Mouse (Mus musculus) heart, embryonic 12.5 days (tissue): Measurements from ENCODE around the gene Rab5a. TPM values are rescaled to one million over a fixed set of nuclear protein-coding genes. Genes with fewer than 3 reads are reported as not detected.
A peak's percentile ranks its signal among the peaks of the same experiment; 100 is the strongest.

Experiments used
- ATAC-seq: fragments of 200-750 bp; cut with Nextera tagmentation; 2 replicates; pipeline ENCODE4 v1.8.0; 2017; ENCODE audit warnings: moderate TSS enrichment, moderate library complexity; ENCODE audit not compliant: insufficient number of reproducible peaks, low FRiP score
- H3K27ac ChIP-seq: fragments of 300-500 bp; sonication (generic); 2 replicates; pipeline ENCODE4 v1.5.1; 2016; ENCODE audit warnings: mild to moderate bottlenecking, moderate library complexity; ENCODE audit not compliant: poor library complexity, severe bottlenecking
- H3K27me3 ChIP-seq: fragments of 300-500 bp; sonication (generic); replicated peaks from 2 replicates; pipeline ENCODE4 v1.6.1; 2016; ENCODE audit warnings: mild to moderate bottlenecking, moderate library complexity
- H3K36me3 ChIP-seq: fragments of 300-500 bp; sonication (generic); 2 replicates; pipeline ENCODE4 v1.6.1; 2016; ENCODE audit warnings: mild to moderate bottlenecking, moderate library complexity
- H3K4me1 ChIP-seq: fragments of 300-500 bp; sonication (generic); replicated peaks from 2 replicates; pipeline ENCODE4 v1.6.1; 2016; ENCODE audit warnings: mild to moderate bottlenecking
- H3K4me2 ChIP-seq: fragments of 300-500 bp; sonication (generic); 2 replicates; pipeline ENCODE4 v1.6.1; 2016; ENCODE audit warnings: mild to moderate bottlenecking, moderate library complexity
- H3K4me3 ChIP-seq: fragments of 300-500 bp; sonication (generic); 2 replicates; pipeline ENCODE4 v1.5.1; 2016; ENCODE audit warnings: mild to moderate bottlenecking
- H3K9ac ChIP-seq: fragments of 300-500 bp; sonication (generic); 2 replicates; pipeline ENCODE4 v1.6.1; 2016; ENCODE audit warnings: mild to moderate bottlenecking, moderate library complexity
- H3K9me3 ChIP-seq: fragments of 300-500 bp; sonication (generic); replicated peaks from 2 replicates; pipeline ENCODE4 v1.6.1; 2016; ENCODE audit warnings: mild to moderate bottlenecking, moderate library complexity
- WGBS: fragments of 180-500 bp; shearing (Covaris S2); methylation state at CpG from one replicate; pipeline ENCODE4 v1.1.7; 2016; 5-methylcytosine and 5-hydroxymethylcytosine counted together
- polyA plus RNA-seq: library from polyadenylated mRNA; unstranded; fragments of >200 nt; fragmentation: Nextera tagmentation; extraction: Ambion mirVana; gene quantifications from 2 replicates; pipeline ENCODE4 v1.2.1, GENCODE M21; 2016

Gene Rab5a
- 90.9 and 99.0 TPM in 2 replicates for polyA plus RNA-seq

- H3K9ac ChIP-seq, result peak within 1 kb of the TSS; percentile 91
- peak within 1 kb of the TSS; percentile 96 for H3K27ac ChIP-seq
- H3K4me2 ChIP-seq, result peak within 1 kb of the TSS; percentile 77
- WGBS, result under 1% methylated on average over 77 of the region's 82 CpGs
- no peaks in the 10 kb centered on the region for H3K9me3 ChIP-seq
- no peaks in the 10 kb centered on the region for H3K27me3 ChIP-seq
- peak within 1 kb of the TSS; percentile 81 for H3K4me3 ChIP-seq
- ATAC-seq, result peak; percentile 95
- peaks cover 16% of the 10 kb centered on the region for H3K4me1 ChIP-seq
- H3K36me3 ChIP-seq, result no peaks in the 10 kb centered on the region
Measured at GRCm38 (mm10) chr17:53478858-53479603, at the start of gene Rab5a. Rab5a (plus strand) TSS chr17:53479234.

GRCm38 (mm10) chr17:53456152-53456551 lies 22.9 kb upstream of the Rab5a start:
- 71% methylated on average over 2 of the region's 2 CpGs for WGBS

GRCm38 (mm10) chr17:53456742-53457141 lies 22.3 kb upstream of the Rab5a start:
- no peaks in the 10 kb centered on the region for H3K4me1 ChIP-seq
- 0 out of 2 replicates have a peak, but pooled peaks cover 2% of the 10 kb centered on the region for H3K9me3 ChIP-seq
- H3K27ac ChIP-seq, result no peak overlapping the region
- H3K9ac ChIP-seq, result no peak overlapping the region
- no peak overlapping the region for H3K4me2 ChIP-seq
- no peaks in the 10 kb centered on the region for H3K27me3 ChIP-seq
- no peak overlapping the region for H3K4me3 ChIP-seq
- 34% methylated on average over 1 of the region's 1 CpGs for WGBS
- ATAC-seq, result no peak
- no peaks in the 10 kb centered on the region for H3K36me3 ChIP-seq

More at GRCm38 (mm10) chr17:53456152-53456551, 22.9 kb upstream of the Rab5a start:
- ATAC-seq, result no peak
- Histone ChIP-seq H3K27ac (no peak overlapping the region), H3K9me3 (0 out of 2 replicates have a peak, but pooled peaks cover 2% of the 10 kb centered on the region), H3K36me3 (no peaks in the 10 kb centered on the region), H3K27me3 (no peaks in the 10 kb centered on the region), H3K4me3 (no peak overlapping the region), H3K4me1 (no peaks in the 10 kb centered on the region), H3K9ac (no peak overlapping the region), H3K4me2 (no peak overlapping the region)

- Histone ChIP-seq H3K4me2 (peak within 1 kb of the TSS; percentile 85), H3K4me3 (peak within 1 kb of the TSS; percentile 59), H3K9me3 (no peaks in the 10 kb centered on the region), H3K27me3 (no peaks in the 10 kb centered on the region), H3K27ac (no peak within 1 kb of the TSS), H3K9ac (peak within 1 kb of the TSS; percentile 61), H3K4me1 (peaks cover 5% of the 10 kb centered on the region), H3K36me3 (no peaks in the 10 kb centered on the region)
- 18% methylated on average over 26 of the region's 26 CpGs for WGBS
- peak; percentile 89 for ATAC-seq
Measured at GRCm38 (mm10) chr17:53462603-53463495, 16.2 kb upstream of the Rab5a start, which contains the start of gene Efhb. Efhb (minus strand) TSS chr17:53463321.

GRCm38 (mm10) chr17:53463496-53463840 lies 15.6 kb upstream of the Rab5a start:
- peak overlapping the region; percentile 85 for H3K4me2 ChIP-seq
- no peaks in the 10 kb centered on the region for H3K9me3 ChIP-seq
- WGBS, result 23% methylated on average over 8 of the region's 9 CpGs
- H3K27ac ChIP-seq, result no peak overlapping the region
- no peaks in the 10 kb centered on the region for H3K36me3 ChIP-seq
- H3K9ac ChIP-seq, result peak overlapping the region; percentile 61
- peaks cover 5% of the 10 kb centered on the region for H3K4me1 ChIP-seq
- ATAC-seq, result peak; percentile 37; the same call in 1 of the 2 replicates
- H3K4me3 ChIP-seq, result peak overlapping the region; percentile 59
- H3K27me3 ChIP-seq, result no peaks in the 10 kb centered on the region

GRCm38 (mm10) chr17:53465569-53465968 lies 13.5 kb upstream of the Rab5a start:
- WGBS, result 43% methylated on average over 4 of the region's 4 CpGs
- ATAC-seq, result no peak

GRCm38 (mm10) chr17:53468697-53469096 lies 10.3 kb upstream of the Rab5a start:
- Histone ChIP-seq H3K27ac (no peak overlapping the region), H3K36me3 (no peaks in the 10 kb centered on the region), H3K9me3 (no peaks in the 10 kb centered on the region), H3K4me1 (no peaks in the 10 kb centered on the region; the same call in 1 of the 2 replicates), H3K4me2 (no peak overlapping the region), H3K4me3 (no peak overlapping the region), H3K9ac (no peak overlapping the region), H3K27me3 (no peaks in the 10 kb centered on the region)
- ATAC-seq, result no peak

More at GRCm38 (mm10) chr17:53465569-53465968, 13.5 kb upstream of the Rab5a start:
- Histone ChIP-seq H3K9ac (no peak overlapping the region), H3K27ac (no peak overlapping the region), H3K4me3 (no peak overlapping the region), H3K4me1 (peaks cover 5% of the 10 kb centered on the region), H3K36me3 (no peaks in the 10 kb centered on the region), H3K9me3 (no peaks in the 10 kb centered on the region), H3K27me3 (no peaks in the 10 kb centered on the region), H3K4me2 (no peak overlapping the region)

- no peak for ATAC-seq
- H3K4me2 ChIP-seq, result peak overlapping the region; percentile 71
Measured at GRCm38 (mm10) chr17:53478066-53478857, 772 bp upstream of the Rab5a start.

GRCm38 (mm10) chr17:53479604-53480041 lies 589 bp downstream of the Rab5a start:
- no peaks in the 10 kb centered on the region for H3K9me3 ChIP-seq
- H3K27ac ChIP-seq, result peak overlapping the region; percentile 96
- peaks cover 16% of the 10 kb centered on the region for H3K4me1 ChIP-seq
- peak overlapping the region; percentile 91 for H3K9ac ChIP-seq
- peak overlapping the region; percentile 81 for H3K4me3 ChIP-seq
- 0 out of 2 replicates have a peak, but pooled peaks have one; percentile 7 for ATAC-seq
- peaks cover 2% of the 10 kb centered on the region; the same call in 1 of the 2 replicates for H3K36me3 ChIP-seq
- peak overlapping the region; percentile 77 for H3K4me2 ChIP-seq
- H3K27me3 ChIP-seq, result no peaks in the 10 kb centered on the region
- under 1% methylated on average over 33 of the region's 33 CpGs for WGBS

More at GRCm38 (mm10) chr17:53478066-53478857, 772 bp upstream of the Rab5a start:
- H3K4me3 ChIP-seq, result peak overlapping the region; percentile 81
- peaks cover 16% of the 10 kb centered on the region for H3K4me1 ChIP-seq
- no peaks in the 10 kb centered on the region for H3K27me3 ChIP-seq
- peak overlapping the region; percentile 96 for H3K27ac ChIP-seq
- H3K9ac ChIP-seq, result peak overlapping the region; percentile 79
- no peaks in the 10 kb centered on the region for H3K9me3 ChIP-seq
- H3K36me3 ChIP-seq, result no peaks in the 10 kb centered on the region
- WGBS, result 4% methylated on average over 15 of the region's 15 CpGs

GRCm38 (mm10) chr17:53480433-53480832 lies 1.4 kb downstream of the Rab5a start:
- H3K27ac ChIP-seq, result no peak overlapping the region
- WGBS, result 47% methylated on average over 7 of the region's 7 CpGs
- H3K4me3 ChIP-seq, result peak overlapping the region; percentile 81
- H3K9ac ChIP-seq, result peak overlapping the region; percentile 91
- peaks cover 4% of the 10 kb centered on the region; the same call in 1 of the 2 replicates for H3K36me3 ChIP-seq
- H3K4me2 ChIP-seq, result peak overlapping the region; percentile 77
- no peak for ATAC-seq
- H3K4me1 ChIP-seq, result peaks cover 16% of the 10 kb centered on the region
- H3K9me3 ChIP-seq, result no peaks in the 10 kb centered on the region
- no peaks in the 10 kb centered on the region for H3K27me3 ChIP-seq
